29 mouse cellular contexts compared by ENCODE assay signal in the genomic region with DNA sequence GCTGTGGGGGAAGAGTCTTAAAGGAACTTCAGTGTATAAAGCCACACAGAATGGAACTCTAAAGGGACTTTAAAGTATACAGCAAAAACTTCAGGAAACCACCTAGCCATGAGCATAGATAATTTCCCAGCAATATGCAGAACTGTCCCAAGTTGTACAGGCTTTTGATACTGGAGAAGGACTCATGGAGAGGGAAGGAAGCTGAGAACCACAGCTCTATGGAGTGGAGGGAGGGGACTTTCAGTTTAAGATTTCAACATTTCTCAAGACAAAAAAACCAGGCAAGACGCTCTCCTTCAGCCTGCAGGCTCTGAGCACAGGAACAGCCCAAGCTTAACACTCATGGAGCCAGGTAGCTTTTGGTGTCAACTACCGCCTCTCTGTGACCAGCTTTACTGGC. TPM values are rescaled to one million over a fixed set of nuclear protein-coding genes. Genes with fewer than 3 reads are reported as not detected.
A peak's percentile ranks its signal among the peaks of the same experiment; 100 is the strongest.
DNase-seq lines count a peak whose midpoint lies in the region; ATAC-seq and TF ChIP-seq lines count a peak whose summit lies in the region.
"Had no signal": no experiment of that assay in that cellular context is flagged by ENCODE, and none has a peak within 500 bp of the region (broad histone marks: within the 10 kb centered on the region; RNA-seq: fewer than 3 reads in every experiment).

No protein-coding gene starts in this region.

- no peaks in the 10 kb centered on the region for H3K36me3 ChIP-seq in liver, embryonic 16.5 days (ENCODE audit: control insufficient read depth, insufficient read depth)
- H3K36me3 ChIP-seq in liver, embryonic 11.5 days (ENCODE audit: control insufficient read depth, insufficient read depth, low read length), result no peaks in the 10 kb centered on the region
- no peaks in the 10 kb centered on the region for H3K36me3 ChIP-seq in limb, embryonic 15.5 days
- H3K36me3 ChIP-seq: heart, embryonic 15.5 days; hindbrain, embryonic 15.5 days; liver, embryonic 13.5 days; midbrain, embryonic 15.5 days had no signal

- TF ChIP-seq CTCF in bone marrow macrophage, adult 2 months (IDR thresholded peaks at IDR 0.05; ENCODE audit: low read depth, low read length), result no peak

- no peak overlapping the region for H3K27ac ChIP-seq in liver, embryonic 16.5 days (ENCODE audit: low read length)
- H3K27ac ChIP-seq in liver, embryonic 11.5 days (ENCODE audit: low read depth, low read length), result no peak overlapping the region
- H3K27ac ChIP-seq in bone marrow macrophage, adult 2 months (ENCODE audit: insufficient read depth, low read depth, low read length), result peak overlapping the region; percentile 85
- H3K27ac ChIP-seq in limb, embryonic 15.5 days, result peak overlapping the region; percentile 43
- H3K27ac ChIP-seq: forebrain, embryonic 13.5 days; heart, embryonic 15.5 days; hindbrain, embryonic 15.5 days; liver, embryonic 13.5 days; midbrain, embryonic 10.5 days; midbrain, embryonic 15.5 days had no signal

- no peak for TF ChIP-seq POLR2A in bone marrow macrophage, adult 2 months (IDR thresholded peaks at IDR 0.05; ENCODE audit: borderline replicate concordance, low read depth, low read length)

- no peaks in the 10 kb centered on the region; the same call in 1 of the 2 replicates for H3K4me1 ChIP-seq in liver, embryonic 16.5 days (ENCODE audit: control insufficient read depth, low read depth, low read length)
- H3K4me1 ChIP-seq in liver, embryonic 11.5 days (replicated peaks; ENCODE audit: control insufficient read depth, insufficient read depth, low read length), result no peaks in the 10 kb centered on the region
- peaks cover 48% of the 10 kb centered on the region for H3K4me1 ChIP-seq in bone marrow macrophage, adult 2 months (ENCODE audit: control insufficient read depth, insufficient read depth, low read length)
- H3K4me1 ChIP-seq in limb, embryonic 15.5 days, result peaks cover 48% of the 10 kb centered on the region

- DNase-seq in liver, embryonic 11.5 days (ENCODE audit: low spot score), result no peak
- DNase-seq in 416B (ENCODE audit: low read depth), result peak; percentile 31
- DNase-seq in left cerebral cortex, adult 18-20 months (ENCODE audit: low spot score in 2 of 2), result no peak
- no peak for DNase-seq in right cerebral cortex, postnatal 14 days
- no peak for DNase-seq in embryo, embryonic 10 days (ENCODE audit: low spot score)
- DNase-seq: adrenal gland, adult 8-10 months; cerebellum, adult 11 months; cerebellum, adult 9-10 months; cerebellum, postnatal 36 days; gastrocnemius, postnatal 10 days; heart, postnatal 4 days; kidney, adult 11 months; kidney, postnatal 14 days; left cerebral cortex, postnatal 4 days; liver, embryonic 13.5 days; lung, embryonic 14.5 days; right cerebral cortex, adult 18-20 months; right cerebral cortex, postnatal 4 days; thymus, postnatal 4 days had no signal

- H3K27me3 ChIP-seq in liver, embryonic 16.5 days (ENCODE audit: control insufficient read depth, insufficient read depth, low read depth, low read length), result peaks cover 21% of the 10 kb centered on the region
- no peaks in the 10 kb centered on the region for H3K27me3 ChIP-seq in liver, embryonic 11.5 days (replicated peaks; ENCODE audit: control insufficient read depth, insufficient read depth, low read length)
- no peaks in the 10 kb centered on the region for H3K27me3 ChIP-seq in limb, embryonic 15.5 days
- H3K27me3 ChIP-seq: forebrain, embryonic 13.5 days; heart, embryonic 15.5 days; hindbrain, embryonic 15.5 days; midbrain, embryonic 15.5 days had no signal

- H3K9me3 ChIP-seq in liver, embryonic 16.5 days (replicated peaks; ENCODE audit: control insufficient read depth, low read length), result no peaks in the 10 kb centered on the region
- H3K9me3 ChIP-seq in liver, embryonic 11.5 days (ENCODE audit: control insufficient read depth, low read length), result no peaks in the 10 kb centered on the region
- H3K9me3 ChIP-seq in limb, embryonic 15.5 days, result no peaks in the 10 kb centered on the region
- H3K9me3 ChIP-seq: forebrain, embryonic 13.5 days; heart, embryonic 15.5 days; hindbrain, embryonic 15.5 days; liver, embryonic 13.5 days; midbrain, embryonic 10.5 days; midbrain, embryonic 15.5 days had no signal

- ATAC-seq in liver, embryonic 16.5 days (ENCODE audit: low read depth), result no peak
- no peak for ATAC-seq in liver, embryonic 11.5 days (replicated peaks; ENCODE audit: low FRiP score)
- no peak for ATAC-seq in limb, embryonic 15.5 days (ENCODE audit: insufficient number of reproducible peaks, low FRiP score, low TSS enrichment, low read depth)
- ATAC-seq: CD4-positive, CD25-positive, alpha-beta regulatory T cell, adult 4 months; forebrain, embryonic 13.5 days; inflammation-experienced regulatory T-cells, adult 6 months; midbrain, embryonic 15.5 days had no signal

- H3K4me2 ChIP-seq in liver, embryonic 16.5 days (ENCODE audit: low read depth, low read length), result 0 out of 2 replicates have a peak overlapping the region, but pooled peaks have one; percentile 4
- no peak overlapping the region for H3K4me2 ChIP-seq in liver, embryonic 11.5 days
- H3K4me2 ChIP-seq in limb, embryonic 15.5 days, result no peak overlapping the region
- H3K4me2 ChIP-seq: forebrain, embryonic 13.5 days; heart, embryonic 15.5 days; hindbrain, embryonic 15.5 days; liver, embryonic 13.5 days; lung, embryonic 14.5 days; midbrain, embryonic 15.5 days had no signal

- H3K9ac ChIP-seq in liver, embryonic 16.5 days (ENCODE audit: low read depth, low read length), result no peak overlapping the region
- no peak overlapping the region for H3K9ac ChIP-seq in liver, embryonic 11.5 days (ENCODE audit: low read depth, low read length)
- no peak overlapping the region for H3K9ac ChIP-seq in limb, embryonic 15.5 days
- H3K9ac ChIP-seq: forebrain, embryonic 13.5 days; heart, embryonic 15.5 days; hindbrain, embryonic 15.5 days; liver, embryonic 13.5 days; lung, embryonic 14.5 days; midbrain, embryonic 15.5 days had no signal

- 26% methylated on average over 2 of the region's 2 CpGs for WGBS in liver, embryonic 16.5 days (ENCODE audit: insufficient replicate concordance)
- WGBS in liver, embryonic 11.5 days, result 48% methylated on average over 2 of the region's 2 CpGs
- 46% methylated on average over 2 of the region's 2 CpGs for WGBS in limb, embryonic 15.5 days

- no peak overlapping the region for H3K4me3 ChIP-seq in liver, embryonic 16.5 days (ENCODE audit: low read depth, low read length)
- no peak overlapping the region for H3K4me3 ChIP-seq in liver, embryonic 11.5 days (ENCODE audit: low read depth, low read length)
- peak overlapping the region; percentile 42 for H3K4me3 ChIP-seq in bone marrow macrophage, adult 2 months (ENCODE audit: insufficient read depth, low read length)
- H3K4me3 ChIP-seq in limb, embryonic 15.5 days, result no peak overlapping the region
- H3K4me3 ChIP-seq: forebrain, embryonic 13.5 days; heart, embryonic 15.5 days; hindbrain, embryonic 15.5 days; liver, embryonic 13.5 days; midbrain, embryonic 10.5 days; midbrain, embryonic 15.5 days had no signal

RNA-seq across cellular contexts. Expression of a gene that starts 4.7 kb away (rescaled TPM):
- polyA plus RNA-seq in liver, embryonic 16.5 days (2015; fragmentation: Nextera tagmentation; extraction: Ambion mirVana), result 7.1 and 7.2 TPM in 2 replicates
- polyA plus RNA-seq in liver, embryonic 11.5 days (2014; fragmentation: Nextera tagmentation; extraction: Ambion mirVana), result 17.9 TPM in 2 replicates
- polyA plus RNA-seq in bone marrow macrophage, adult 2 months (2012; ENCODE audit: insufficient read depth, insufficient read length, missing spikeins), result 33.5 and 35.9 TPM in 2 replicates
- polyA plus RNA-seq in limb, embryonic 15.5 days (2015; fragmentation: Nextera tagmentation; extraction: Ambion mirVana), result 55.1 and 58.3 TPM in 2 replicates
- total RNA-seq in left cerebral cortex, adult 18-20 months (2021), result 1 to 10 TPM; 7.8 to 8.8 TPM

Comparison
In these comparisons a context has a peak if more than half of its experiments do, and no peak if none do; other contexts are left out.
1. H3K27ac ChIP-seq: peak in bone marrow macrophage, adult 2 months (single experiment) and limb, embryonic 15.5 days (single experiment); none in liver, embryonic 16.5 days (single experiment) and liver, embryonic 11.5 days (single experiment).